Mouse (Mus musculus): ENCODE data around the gene Zfp341.

- TF ChIP-seq CTCF (IDR thresholded peaks at IDR 0.05 in 2 of 3, conservative IDR thresholded peaks at IDR 0.05 in 1 of 3; ENCODE audit: control insufficient read depth in 1 of 3, insufficient read depth in 1 of 3, low read depth in 2 of 3, low read length in 3 of 3, poor library complexity in 1 of 3, severe bottlenecking in 1 of 3) (no peak), POLR2A (IDR thresholded peaks at IDR 0.05; ENCODE audit: control insufficient read depth in 1 of 2, insufficient read depth in 1 of 2, low read depth in 1 of 2, low read length in 2 of 2, poor library complexity in 1 of 2) (no peak), GATA1 (IDR thresholded peaks at IDR 0.05; ENCODE audit: low read depth, low read length) (no peak)
These were observed 57.6 kb downstream of the Zfp341 start for GRCm38 (mm10) chr2:154670741-154671140.
